Mouse (Mus musculus): Measurements from ENCODE around the gene Dr1. TPM values are rescaled to one million over a fixed set of nuclear protein-coding genes. Genes with fewer than 3 reads are reported as not detected.

The Dr1 gene
- polyA plus RNA-seq, 1 experiment from 2014 or later = 27.9 TPM

DNA sequence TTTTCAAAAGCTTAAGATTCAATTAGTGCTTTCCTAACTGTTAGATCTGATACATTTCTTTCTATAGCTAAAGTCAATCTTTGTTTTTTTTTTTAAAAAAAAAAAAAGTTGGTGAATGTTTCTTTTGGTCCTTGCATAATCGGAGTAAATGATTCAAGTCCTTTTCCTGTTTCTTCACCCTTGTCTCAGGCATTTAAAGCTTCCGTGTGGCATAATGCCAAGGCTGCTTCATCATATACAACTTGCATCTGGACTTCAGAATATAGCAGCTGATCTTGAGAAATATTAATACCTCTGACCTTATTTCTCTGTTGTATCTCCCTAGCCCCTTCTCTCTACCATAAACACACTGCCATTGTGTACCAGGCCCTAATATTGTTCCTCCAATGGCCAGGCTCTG is 18.3 kb downstream of the Dr1 start:
- Histone ChIP-seq H3K4me1 (replicated peaks; ENCODE audit: control insufficient read depth, insufficient read depth) (no peaks in the 10 kb centered on the region), H3K27ac (replicated peaks) (no peak overlapping the region), H3K27me3 (ENCODE audit: control insufficient read depth, insufficient read depth, low read length) (no peaks in the 10 kb centered on the region), H3K4me2 (replicated peaks; ENCODE audit: low read depth) (no peak overlapping the region), H3K4me3 (ENCODE audit: low read depth, low read length) (no peak overlapping the region), H3K9me3 (ENCODE audit: control insufficient read depth, low read length) (no peaks in the 10 kb centered on the region), H3K9ac (ENCODE audit: low read length) (no peak overlapping the region), H3K36me3 (ENCODE audit: control insufficient read depth, insufficient read depth, low read length) (no peaks in the 10 kb centered on the region)
- DNase-seq (ENCODE audit: low spot score) (no peak), ATAC-seq (ENCODE audit: low FRiP score, low TSS enrichment) (no peak)
- 61% methylated on average over 2 of the region's 2 CpGs for whole genome bisulfite sequencing
- no peak for TF ChIP-seq EP300 (optimal IDR thresholded peaks at IDR 0.05)
- TF ChIP-seq CTCF (IDR thresholded peaks at IDR 0.05; ENCODE audit: low read depth) = no peak

GRCm38 (mm10) chr5:108301567-108301966 is 32.9 kb downstream of the Dr1 start:
- TF ChIP-seq CTCF (IDR thresholded peaks at IDR 0.05; ENCODE audit: low read depth) (no peak), EP300 (optimal IDR thresholded peaks at IDR 0.05) (no peak)
- 65% methylated on average over 3 of the region's 3 CpGs for WGBS

DNA sequence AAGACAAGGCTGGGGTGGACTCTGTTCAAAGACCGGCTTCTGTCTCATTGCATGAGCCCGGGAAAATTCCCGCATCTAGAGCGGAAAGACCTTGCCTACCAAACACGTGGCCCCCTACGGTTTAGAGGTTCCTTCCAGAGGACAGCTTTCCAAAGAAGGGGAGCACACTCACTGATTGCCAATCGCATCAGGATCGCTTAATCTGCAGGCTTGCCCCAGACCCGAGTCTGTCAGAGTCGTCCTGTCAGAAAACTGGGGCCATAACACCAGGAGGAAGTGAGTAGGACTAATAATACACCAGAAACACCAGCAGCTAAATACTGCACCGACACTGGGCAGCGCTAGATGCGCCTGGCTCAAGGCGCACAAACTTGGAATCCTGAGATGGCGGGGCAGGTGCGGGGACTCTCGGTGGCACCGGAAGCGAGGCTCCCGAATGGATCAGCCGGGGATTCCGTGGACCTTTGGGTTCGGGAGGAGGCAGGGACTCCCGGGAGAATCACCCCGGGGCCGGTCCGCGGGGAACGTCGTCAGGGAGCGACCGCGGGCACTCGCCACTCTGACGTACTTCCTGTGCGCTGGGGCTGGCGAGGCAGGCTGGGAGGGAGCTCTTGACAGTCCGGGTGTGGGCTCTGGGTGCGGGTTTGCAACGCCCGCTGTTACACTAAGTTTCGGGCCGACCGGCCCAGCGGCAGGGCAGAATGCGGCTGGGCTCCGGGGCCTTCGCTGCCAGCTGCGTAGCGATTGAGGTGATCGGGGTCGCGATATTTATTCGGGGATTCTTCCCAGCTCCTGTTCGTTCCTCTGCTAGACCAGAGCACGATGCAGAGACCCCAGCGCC is 43.7 kb downstream of the Dr1 start, which contains the start of gene Pigg:
Pigg (plus strand) TSS at position 386 of the 841 bp plus-strand sequence.
- H3K4me3 ChIP-seq (ENCODE audit: low read depth, low read length) = peak within 1 kb of the TSS; percentile 75
- ATAC-seq (ENCODE audit: low FRiP score, low TSS enrichment) (peak; percentile 99), DNase-seq (ENCODE audit: low spot score) (peak; percentile 96)
- H3K27ac ChIP-seq (replicated peaks) = peak within 1 kb of the TSS; percentile 91
- TF ChIP-seq CTCF (IDR thresholded peaks at IDR 0.05; ENCODE audit: low read depth) (peak; percentile 34), EP300 (optimal IDR thresholded peaks at IDR 0.05) (no peak)
- no peaks in the 10 kb centered on the region for H3K4me1 ChIP-seq (replicated peaks; ENCODE audit: control insufficient read depth, insufficient read depth)
- under 1% methylated on average over 55 of the region's 57 CpGs for WGBS
- peak within 1 kb of the TSS; percentile 90 for H3K9ac ChIP-seq (ENCODE audit: low read length)
- H3K36me3 ChIP-seq (ENCODE audit: control insufficient read depth, insufficient read depth, low read length) = no peaks in the 10 kb centered on the region
- no peaks in the 10 kb centered on the region for H3K27me3 ChIP-seq (ENCODE audit: control insufficient read depth, insufficient read depth, low read length)
- peak within 1 kb of the TSS; percentile 85 for H3K4me2 ChIP-seq (replicated peaks; ENCODE audit: low read depth)
- no peaks in the 10 kb centered on the region for H3K9me3 ChIP-seq (ENCODE audit: control insufficient read depth, low read length)

More at GRCm38 (mm10) chr5:108301567-108301966, 32.9 kb downstream of the Dr1 start:
- H3K27ac ChIP-seq (replicated peaks) = no peak overlapping the region
- no peak overlapping the region for H3K4me2 ChIP-seq (replicated peaks; ENCODE audit: low read depth)
- H3K4me3 ChIP-seq (ENCODE audit: low read depth, low read length) = no peak overlapping the region
- no peak for DNase-seq (ENCODE audit: low spot score)
- H3K27me3 ChIP-seq (ENCODE audit: control insufficient read depth, insufficient read depth, low read length) = no peaks in the 10 kb centered on the region
- no peaks in the 10 kb centered on the region for H3K36me3 ChIP-seq (ENCODE audit: control insufficient read depth, insufficient read depth, low read length)
- no peak overlapping the region for H3K9ac ChIP-seq (ENCODE audit: low read length)
- no peak for ATAC-seq (ENCODE audit: low FRiP score, low TSS enrichment)
- H3K4me1 ChIP-seq (replicated peaks; ENCODE audit: control insufficient read depth, insufficient read depth) = no peaks in the 10 kb centered on the region
- H3K9me3 ChIP-seq (ENCODE audit: control insufficient read depth, low read length) = no peaks in the 10 kb centered on the region

DNA sequence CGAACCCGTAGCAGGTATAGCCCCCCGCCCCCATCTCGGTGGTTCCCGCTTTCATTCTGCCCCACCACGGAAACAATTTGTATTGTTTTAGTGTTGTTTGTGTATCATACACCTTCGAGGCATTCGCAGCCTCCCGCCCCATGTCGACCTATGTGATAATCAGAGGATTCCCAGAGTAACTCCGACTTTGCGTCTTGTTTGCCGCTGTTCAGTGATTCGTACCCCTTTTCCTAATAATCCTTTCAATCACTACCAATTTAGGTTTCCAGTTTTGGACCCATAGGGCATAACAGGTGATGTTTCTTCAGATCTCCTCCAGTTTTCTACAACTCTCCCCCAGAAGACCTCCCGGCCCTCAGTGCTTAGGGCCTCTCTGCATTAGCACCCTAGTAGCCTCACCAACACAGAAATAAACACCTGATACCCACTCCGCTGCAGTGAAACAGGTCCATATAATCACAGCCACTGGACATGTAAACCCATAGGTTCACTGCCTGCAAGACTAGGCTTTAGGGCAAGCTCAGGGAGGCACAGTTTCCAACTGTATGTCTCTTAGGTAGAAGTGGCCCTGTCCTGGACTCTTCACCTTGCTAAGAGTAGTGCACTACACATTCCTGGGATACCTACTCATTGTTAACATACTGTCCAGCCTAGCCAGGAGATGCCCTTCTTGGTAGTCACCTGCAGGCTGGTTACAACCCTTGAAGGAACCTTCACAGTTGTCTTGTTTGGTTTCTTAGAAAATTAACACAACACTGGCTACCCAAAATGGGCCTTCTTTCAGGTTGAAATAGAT is 44.6 kb downstream of the Dr1 start:
- peak overlapping the region; percentile 85 for H3K4me2 ChIP-seq (replicated peaks; ENCODE audit: low read depth)
- peak overlapping the region; percentile 91 for H3K27ac ChIP-seq (replicated peaks)
- H3K4me3 ChIP-seq (ENCODE audit: low read depth, low read length) = peak overlapping the region; percentile 75
- peak; percentile 5; the same call in 1 of the 2 replicates for ATAC-seq (ENCODE audit: low FRiP score, low TSS enrichment)
- no peaks in the 10 kb centered on the region for H3K36me3 ChIP-seq (ENCODE audit: control insufficient read depth, insufficient read depth, low read length)
- H3K27me3 ChIP-seq (ENCODE audit: control insufficient read depth, insufficient read depth, low read length) = no peaks in the 10 kb centered on the region
- no peaks in the 10 kb centered on the region for H3K9me3 ChIP-seq (ENCODE audit: control insufficient read depth, low read length)
- no peak for TF ChIP-seq EP300 (optimal IDR thresholded peaks at IDR 0.05)
- TF ChIP-seq CTCF (IDR thresholded peaks at IDR 0.05; ENCODE audit: low read depth) = no peak
- peak; percentile 13 for DNase-seq (ENCODE audit: low spot score)
- no peaks in the 10 kb centered on the region for H3K4me1 ChIP-seq (replicated peaks; ENCODE audit: control insufficient read depth, insufficient read depth)
- H3K9ac ChIP-seq (ENCODE audit: low read length) = peak overlapping the region; percentile 90
- 5% methylated on average over 16 of the region's 16 CpGs for WGBS

Other genes with a start within 250 kb of the Dr1 start
- gene Mtf2, start 203.2 kb upstream of the Dr1 start, polyA plus RNA-seq (2015; fragmentation: Nextera tagmentation; extraction: Ambion mirVana) = 27.8 and 30.7 TPM in 2 replicates
- gene Tmed5, start 136.3 kb upstream of the Dr1 start, polyA plus RNA-seq (2015; fragmentation: Nextera tagmentation; extraction: Ambion mirVana) = 51.6 and 58.5 TPM in 2 replicates
- gene Ccdc18, start 136.0 kb upstream of the Dr1 start, polyA plus RNA-seq (2015; fragmentation: Nextera tagmentation; extraction: Ambion mirVana) = 2.5 and 2.7 TPM in 2 replicates
- 3.7 and 4.2 TPM in 2 replicates for gene Pigg, start 43.7 kb downstream of the Dr1 start, polyA plus RNA-seq (2015; fragmentation: Nextera tagmentation; extraction: Ambion mirVana)
- 0.08 and 0.13 TPM in 2 replicates for gene Gm42517, start 99.0 kb downstream of the Dr1 start, polyA plus RNA-seq (2015; fragmentation: Nextera tagmentation; extraction: Ambion mirVana)
- 0.07 and 0.12 TPM in 2 replicates for gene Pde6b, start 119.5 kb downstream of the Dr1 start, polyA plus RNA-seq (2015; fragmentation: Nextera tagmentation; extraction: Ambion mirVana)
- 507 and 641 TPM in 2 replicates for gene Atp5k, start 165.6 kb downstream of the Dr1 start, polyA plus RNA-seq (2015; fragmentation: Nextera tagmentation; extraction: Ambion mirVana)
- 1.1 and 1.2 TPM in 2 replicates for gene Mfsd7a, start 180.0 kb downstream of the Dr1 start, polyA plus RNA-seq (2015; fragmentation: Nextera tagmentation; extraction: Ambion mirVana)
- gene Pcgf3, start 192.3 kb downstream of the Dr1 start, polyA plus RNA-seq (2015; fragmentation: Nextera tagmentation; extraction: Ambion mirVana) = 10.0 and 11.3 TPM in 2 replicates

All from stomach, postnatal 0 days (tissue).